Mouse (Mus musculus) ES-E14 (cell line): Measurements from ENCODE around the gene Ap1ar. TPM values are rescaled to one million over a fixed set of nuclear protein-coding genes. Genes with fewer than 3 reads are reported as not detected.

Experiments used
- DNase-seq: peaks from one replicate; pipeline ENCODE4 v3.0.0-alpha.2; 2013; ENCODE audit warnings: low read depth, low spot score
- H3K27ac ChIP-seq: 2 replicates; pipeline ENCODE4 v1.5.1; 2012; ENCODE audit warnings: low read depth, mild to moderate bottlenecking, low read length, moderate library complexity, mixed read lengths; ENCODE audit not compliant: poor library complexity, insufficient read depth, severe bottlenecking
- H3K36me3 ChIP-seq: 2 replicates; pipeline ENCODE4 v1.6.1; 2012; ENCODE audit warnings: mild to moderate bottlenecking, low read length, moderate library complexity, mixed read lengths; ENCODE audit not compliant: control insufficient read depth, poor library complexity, insufficient read depth, severe bottlenecking
- H3K4me1 ChIP-seq, 2 experiments: fragments of 150-350 bp in 1 of 2; sonication (generic) in 1 of 2; 2 replicates each; pipeline ENCODE4 v1.6.1; 2012; ENCODE audit warnings: low read length in 2 of 2, mild to moderate bottlenecking in 1 of 2, mixed read lengths in 1 of 2; ENCODE audit not compliant: control insufficient read depth in 2 of 2, insufficient read depth in 2 of 2, poor library complexity in 1 of 2
- H3K4me3 ChIP-seq, 2 experiments: fragments of 150-350 bp in 1 of 2; sonication (generic) in 1 of 2; 2 replicates each; pipeline ENCODE4 v1.5.1; 2012; ENCODE audit warnings: low read length in 2 of 2, low read depth in 1 of 2, mild to moderate bottlenecking in 1 of 2, mixed read lengths in 1 of 2; ENCODE audit not compliant: insufficient read depth in 1 of 2, poor library complexity in 1 of 2, severe bottlenecking in 1 of 2
- H3K9ac ChIP-seq: 2 replicates; pipeline ENCODE4 v1.6.1; 2012; ENCODE audit warnings: low read depth, mild to moderate bottlenecking, low read length, mixed read lengths; ENCODE audit not compliant: poor library complexity, insufficient read depth, severe bottlenecking
- H3K9me3 ChIP-seq: fragments of 150-350 bp; sonication (generic); 2 replicates; pipeline ENCODE4 v1.6.1; 2012; ENCODE audit warnings: low read depth, mild to moderate bottlenecking, low read length; ENCODE audit not compliant: control insufficient read depth, insufficient read depth
- CHD2 ChIP-seq: IDR thresholded peaks from 2 replicates; pipeline ENCODE4 v1.6.1; 2014; ENCODE audit warnings: mild to moderate bottlenecking, low read depth, low read length, inconsistent platforms
- HCFC1 ChIP-seq: IDR thresholded peaks from 2 replicates; pipeline ENCODE4 v1.6.1; 2012; ENCODE audit warnings: low read length, inconsistent platforms, borderline replicate concordance; ENCODE audit not compliant: insufficient read depth
- MAFK ChIP-seq: IDR thresholded peaks from 2 replicates; pipeline ENCODE4 v1.6.1; 2014; ENCODE audit warnings: mild to moderate bottlenecking, low read depth, low read length, inconsistent platforms; ENCODE audit not compliant: insufficient read depth
- ZC3H11A ChIP-seq: IDR thresholded peaks from 2 replicates; pipeline ENCODE4 v1.6.1; 2012; ENCODE audit warnings: low read depth, mild to moderate bottlenecking, inconsistent platforms, low read length, borderline replicate concordance
- ZNF384 ChIP-seq: IDR thresholded peaks from 2 replicates; pipeline ENCODE4 v1.6.1; 2012; ENCODE audit warnings: low read depth, low read length, inconsistent platforms
- in situ Hi-C, 2 experiments: fragments of 600-800 bp; cut with MboI; formaldehyde crosslinking; loops; one replicate each; pipeline ENCODE4 v1.15.1; 2025; ENCODE audit warnings: low sequenced_read_pairs in 2 of 2, inconsistent platforms in 1 of 2; ENCODE audit not compliant: unreplicated experiment in 2 of 2
- total RNA-seq: library from RNA; depleted of rRNA; stranded (reverse); fragments of 300-350 nt; gene quantifications from 2 replicates; pipeline ENCODE4 v1.2.3, GENCODE M21; 2012; rRNA removed

Ap1ar gene
- total RNA-seq, result 34.4 and 48.1 TPM in 2 replicates

DNA sequence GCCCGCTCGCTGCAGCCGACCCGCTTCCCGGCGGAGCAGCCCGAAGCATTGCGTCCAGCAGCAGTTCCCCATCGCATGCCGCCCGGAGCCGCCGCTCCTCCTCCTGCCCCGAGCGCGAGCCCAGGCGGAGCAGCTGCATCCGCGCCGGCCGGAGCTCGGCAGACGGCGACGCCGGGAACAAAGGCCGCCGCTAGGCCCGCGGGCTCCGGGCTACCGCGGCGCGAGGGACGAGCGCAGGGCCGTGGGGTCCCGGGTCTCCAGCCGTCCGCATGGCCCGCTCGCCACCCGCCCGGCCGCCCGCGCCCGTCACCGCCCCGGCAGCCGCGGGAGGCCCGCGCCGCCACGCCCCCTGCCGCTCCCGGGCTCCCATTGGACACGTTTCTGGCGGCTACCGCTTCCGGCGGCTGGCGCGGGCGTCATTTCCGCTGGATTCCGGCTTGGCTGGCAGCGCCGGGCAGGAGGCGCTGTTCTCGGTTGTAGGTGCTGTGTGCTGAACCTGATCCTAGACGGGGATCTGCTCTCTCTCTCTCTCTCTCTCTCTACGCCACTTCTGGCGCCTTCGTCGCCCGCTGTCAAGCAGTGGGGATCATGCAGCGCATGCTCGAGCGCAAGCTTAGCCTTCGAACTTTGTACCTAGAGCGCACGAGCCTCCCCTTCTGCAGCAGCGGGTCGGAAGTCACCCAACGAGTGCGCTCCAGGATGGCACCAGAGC, at the start of gene Ap1ar:
Ap1ar (minus strand) TSS at position 370 of the 712 bp plus-strand sequence.
- Histone ChIP-seq H3K4me3 (peak within 1 kb of the TSS; percentile 72 to 84), H3K27ac (peak within 1 kb of the TSS; percentile 51; the same call in 1 of the 2 replicates), H3K9ac (peak within 1 kb of the TSS; percentile 96), H3K4me1 (peaks cover 0 to 2% of the 10 kb centered on the region in 2 experiments; a peak in 1 of 4 replicates), H3K9me3 (no peaks in the 10 kb centered on the region), H3K36me3 (no peaks in the 10 kb centered on the region)
- no peak for TF ChIP-seq CHD2
- TF ChIP-seq HCFC1, result 0 out of 2 replicates have a peak, but pooled peaks have one; percentile 46
- no peak for TF ChIP-seq ZNF384
- no peak for TF ChIP-seq MAFK
- no peak for TF ChIP-seq ZC3H11A
- peak; percentile 84 for DNase-seq
- in situ Hi-C loops, result no loop called here

DNA sequence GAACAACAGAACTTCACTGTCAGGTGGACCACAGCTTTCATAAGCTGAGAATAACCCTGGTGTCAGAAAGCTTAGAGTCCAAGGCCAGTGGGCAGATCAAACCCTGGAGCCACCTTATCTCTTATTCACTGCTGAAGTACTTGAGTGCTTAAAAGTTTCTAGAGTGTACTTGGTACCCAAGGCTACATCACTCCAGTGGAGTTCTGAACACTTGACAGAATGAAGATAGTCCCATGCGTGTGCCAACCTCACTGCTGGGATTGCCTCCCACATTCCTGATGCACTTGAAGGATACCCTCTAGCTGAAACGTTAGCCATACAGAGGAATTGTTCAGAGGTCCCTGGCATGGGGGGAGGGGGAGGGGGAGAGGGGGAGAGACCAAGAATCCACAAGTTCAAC, 44.4 kb upstream of the Ap1ar start:
- Histone ChIP-seq H3K36me3 (no peaks in the 10 kb centered on the region), H3K9me3 (no peaks in the 10 kb centered on the region), H3K9ac (no peak overlapping the region), H3K4me3 (no peak overlapping the region), H3K4me1 (no peaks in the 10 kb centered on the region), H3K27ac (no peak overlapping the region)
- DNase-seq, result no peak
- in situ Hi-C loops, result no loop called here
- TF ChIP-seq ZC3H11A (no peak), HCFC1 (no peak), CHD2 (no peak), MAFK (no peak), ZNF384 (no peak)

GRCm38 (mm10) chr3:127879968-127880367, 42.6 kb upstream of the Ap1ar start:
- no peak for DNase-seq
- TF ChIP-seq CHD2 (no peak), HCFC1 (no peak), ZC3H11A (no peak), ZNF384 (no peak), MAFK (no peak)
- H3K9me3 ChIP-seq, result no peaks in the 10 kb centered on the region
- no peaks in the 10 kb centered on the region for H3K36me3 ChIP-seq
- H3K27ac ChIP-seq, result no peak overlapping the region
- in situ Hi-C loops, result no loop called here
- no peak overlapping the region for H3K9ac ChIP-seq
- no peak overlapping the region for H3K4me3 ChIP-seq
- no peaks in the 10 kb centered on the region for H3K4me1 ChIP-seq

- no peaks in the 10 kb centered on the region for H3K9me3 ChIP-seq
- TF ChIP-seq MAFK, result no peak
- TF ChIP-seq HCFC1, result no peak
- TF ChIP-seq CHD2, result no peak
- no peak for TF ChIP-seq ZC3H11A
- no peak for TF ChIP-seq ZNF384
- DNase-seq, result no peak
- H3K36me3 ChIP-seq, result no peaks in the 10 kb centered on the region
- no peak overlapping the region for H3K9ac ChIP-seq
- H3K4me1 ChIP-seq, result no peaks in the 10 kb centered on the region
- H3K4me3 ChIP-seq, result no peak overlapping the region
- no peak overlapping the region for H3K27ac ChIP-seq
- in situ Hi-C loops, result no loop called here
Observed at GRCm38 (mm10) chr3:127875509-127875908, 38.2 kb upstream of the Ap1ar start.
